Mouse (Mus musculus) lung, adult 2 months (tissue): ENCODE data around the gene Sspn. TPM values are rescaled to one million over a fixed set of nuclear protein-coding genes. Genes with fewer than 3 reads are reported as not detected.
A peak's percentile ranks its signal among the peaks of the same experiment; 100 is the strongest.

Experiments used
- DNase-seq: peaks from one replicate; pipeline ENCODE4 v3.0.0; 2022
- H3K4me1 ChIP-seq: fragments of 200-500 bp; 2 replicates; pipeline ENCODE4 v1.6.1; 2011; ENCODE audit warnings: low read length; ENCODE audit not compliant: control insufficient read depth, insufficient read depth
- H3K4me3 ChIP-seq: fragments of 200-500 bp; replicated peaks from 2 replicates; pipeline ENCODE3; 2011; ENCODE audit warnings: low read depth, mild to moderate bottlenecking, control low read depth, low read length; ENCODE audit errors: extremely low read depth
- CTCF ChIP-seq: fragments of 200-500 bp; IDR thresholded peaks from 2 replicates; pipeline ENCODE4 v1.5.1; 2011; ENCODE audit warnings: mild to moderate bottlenecking, low read length, control low read depth; ENCODE audit not compliant: insufficient read depth
- POLR2A ChIP-seq: fragments of 200-500 bp; IDR thresholded peaks from 2 replicates; pipeline ENCODE4 v1.6.1; 2011; ENCODE audit warnings: low read depth, mild to moderate bottlenecking, control low read depth, low read length, borderline replicate concordance; ENCODE audit errors: extremely low read depth
- WGBS: fragments of 180-500 bp; shearing (Covaris S2); methylation state at CpG from one replicate; pipeline ENCODE4 v1.1.7; 2018; 5-methylcytosine and 5-hydroxymethylcytosine counted together
- polyA plus RNA-seq: library from polyadenylated mRNA; depleted of rRNA; stranded (reverse); fragments of >200 nt; gene quantifications from 2 replicates; pipeline ENCODE4 v1.2.3, GENCODE M21; 2012

The Sspn gene
- polyA plus RNA-seq, 1 experiment: 10.1 TPM

GRCm38 (mm10) chr6:145934001-145934696 lies 2.7 kb downstream of the Sspn start:
- Histone ChIP-seq H3K4me3 (peak overlapping the region; percentile 59), H3K4me1 (no peaks in the 10 kb centered on the region)
- DNase-seq: peak; percentile 68
- TF ChIP-seq CTCF: no peak
- TF ChIP-seq POLR2A: peak; percentile 81; the same call in 1 of the 2 replicates
- 12% methylated on average over 28 of the region's 28 CpGs for WGBS

GRCm38 (mm10) chr6:145934697-145935240 lies 3.3 kb downstream of the Sspn start:
- no peak for DNase-seq
- Histone ChIP-seq H3K4me1 (no peaks in the 10 kb centered on the region), H3K4me3 (peak overlapping the region; percentile 59)
- 62% methylated on average over 9 of the region's 9 CpGs for WGBS
- TF ChIP-seq POLR2A (no peak), CTCF (no peak)

- DNase-seq: no peak
- no peak for TF ChIP-seq CTCF
- no peak for TF ChIP-seq POLR2A
- WGBS: 76% methylated on average over 2 of the region's 2 CpGs
- Histone ChIP-seq H3K4me3 (no peak overlapping the region), H3K4me1 (no peaks in the 10 kb centered on the region)
These were observed 4.5 kb downstream of the Sspn start for GRCm38 (mm10) chr6:145935912-145936311.

GRCm38 (mm10) chr6:145936511-145936910 lies 5.1 kb downstream of the Sspn start:
- Histone ChIP-seq H3K4me1 (no peaks in the 10 kb centered on the region), H3K4me3 (no peak overlapping the region)
- WGBS: 89% methylated on average over 4 of the region's 4 CpGs
- no peak for TF ChIP-seq POLR2A
- no peak for TF ChIP-seq CTCF
- DNase-seq: no peak

GRCm38 (mm10) chr6:145940852-145941251 lies 9.4 kb downstream of the Sspn start:
- Histone ChIP-seq H3K4me3 (no peak overlapping the region), H3K4me1 (no peaks in the 10 kb centered on the region)
- no peak for DNase-seq
- TF ChIP-seq POLR2A: no peak
- no peak for TF ChIP-seq CTCF
- WGBS: 67% methylated on average over 6 of the region's 6 CpGs

GRCm38 (mm10) chr6:145942263-145942966 lies 11.0 kb downstream of the Sspn start:
- no peak for DNase-seq
- 60% methylated on average over 12 of the region's 12 CpGs for WGBS
- Histone ChIP-seq H3K4me3 (no peak overlapping the region), H3K4me1 (no peaks in the 10 kb centered on the region)
- TF ChIP-seq CTCF: no peak
- no peak for TF ChIP-seq POLR2A

GRCm38 (mm10) chr6:145943414-145943813 lies 12.0 kb downstream of the Sspn start:
- TF ChIP-seq POLR2A (no peak), CTCF (no peak)
- Histone ChIP-seq H3K4me1 (no peaks in the 10 kb centered on the region), H3K4me3 (no peak overlapping the region)
- DNase-seq: no peak
- WGBS: 69% methylated on average over 3 of the region's 3 CpGs

- H3K4me3 ChIP-seq: no peak overlapping the region
- TF ChIP-seq CTCF: no peak
- TF ChIP-seq POLR2A: no peak
- no peaks in the 10 kb centered on the region for H3K4me1 ChIP-seq
- no peak for DNase-seq
- WGBS: 64% methylated on average over 11 of the region's 11 CpGs
These were observed 14.4 kb downstream of the Sspn start for GRCm38 (mm10) chr6:145945700-145946344.

GRCm38 (mm10) chr6:145949049-145949448 lies 17.6 kb downstream of the Sspn start:
- no peak for DNase-seq
- no peak overlapping the region for H3K4me3 ChIP-seq
- H3K4me1 ChIP-seq: no peaks in the 10 kb centered on the region
- 72% methylated on average over 4 of the region's 4 CpGs for WGBS
- TF ChIP-seq POLR2A (no peak), CTCF (no peak)
